Mouse (Mus musculus) thymus, postnatal 25 days (tissue): ENCODE data around the gene Gm20883.
"Not testable (repeated sequence)": the region's sequence is repeated elsewhere in the genome, so short reads cannot be mapped to it uniquely, and the experiment has no call there.

Experiments used
- DNase-seq: peaks from one replicate; pipeline ENCODE4 v3.0.0; 2022

Gm20883 gene

DNA sequence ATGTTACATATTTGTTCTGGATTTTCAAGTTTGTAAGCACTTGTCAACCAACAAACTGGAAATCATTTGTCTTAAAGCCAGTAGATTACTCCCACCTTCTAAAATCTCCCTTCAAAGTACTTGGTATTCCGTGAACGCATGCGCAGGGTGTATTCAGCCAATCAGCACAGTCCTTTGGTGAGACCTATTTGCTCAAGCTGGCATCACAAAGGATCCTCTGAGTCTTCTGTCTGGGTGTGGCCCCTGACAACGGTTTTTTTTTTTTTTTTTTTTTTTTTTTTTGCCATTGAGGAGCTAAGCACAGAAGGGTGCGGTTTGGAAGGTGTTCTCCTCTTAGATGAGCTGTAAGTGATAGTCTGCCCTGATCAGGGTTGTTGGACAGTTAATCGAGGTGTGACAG, at the start of gene Gm20883:
Gene Gm20883, plus strand, starts transcription at position 301 of the 400 bp plus-strand sequence.
- DNase-seq: not testable (repeated sequence)
